Mouse (Mus musculus) heart, postnatal 10 days (tissue): Measurements from ENCODE around the gene Higd1c. TPM values are rescaled to one million over a fixed set of nuclear protein-coding genes. Genes with fewer than 3 reads are reported as not detected.
A peak's percentile ranks its signal among the peaks of the same experiment; 100 is the strongest.
"Not testable (repeated sequence)": the region's sequence is repeated elsewhere in the genome, so short reads cannot be mapped to it uniquely, and the experiment has no call there.

ENCODE experiments used
- DNase-seq, 2 experiments: peaks; one replicate each; pipeline ENCODE4 v3.0.0; 2021
- intact Hi-C: fragments of 180-260 bp; cut with DNase I; formaldehyde crosslinking; loops from one replicate; pipeline ENCODE4 v1.15.1; 2025
- total RNA-seq, 2 experiments: library from RNA; stranded (reverse); gene quantifications; 2 replicates each; pipeline ENCODE4 v1.2.3; 2021

The Higd1c gene
- total RNA-seq, 2 experiments from 2014 or later: not detected

DNA sequence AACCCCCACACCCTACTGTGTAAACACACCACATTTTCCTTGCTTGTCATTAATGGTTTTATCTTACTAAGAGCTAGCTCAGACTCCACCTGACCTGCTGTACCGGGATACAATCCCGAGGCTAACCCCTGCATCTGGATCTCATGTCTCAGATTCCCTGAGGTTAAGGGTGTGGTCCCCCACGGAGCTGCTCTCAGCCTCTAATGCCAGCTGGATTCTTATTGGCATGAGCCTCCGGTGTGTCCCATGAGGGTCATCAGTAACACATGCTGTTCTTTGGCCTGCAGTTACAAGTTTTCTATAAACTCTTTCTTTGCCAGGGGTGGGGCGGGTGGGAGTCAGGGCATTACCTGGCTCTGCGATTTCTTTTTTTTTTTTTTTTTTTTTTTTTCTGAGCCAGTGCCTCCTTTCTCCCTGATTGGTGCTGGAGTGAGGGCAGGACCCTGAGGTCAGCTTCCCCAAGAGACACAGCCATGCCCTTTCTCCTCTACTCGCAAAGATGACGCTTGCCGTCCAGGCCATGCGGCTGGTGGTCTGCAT lies 11.6 kb upstream of the Higd1c start, which contains the start of the genes Methig1 and Mettl7a2:
Gene Methig1, plus strand, starts transcription at position 439 of the 540 bp plus-strand sequence.
Gene Mettl7a2, plus strand, starts transcription at position 490 of the 540 bp plus-strand sequence.
- intact Hi-C loops: no loop called here
- no peak for DNase-seq

DNA sequence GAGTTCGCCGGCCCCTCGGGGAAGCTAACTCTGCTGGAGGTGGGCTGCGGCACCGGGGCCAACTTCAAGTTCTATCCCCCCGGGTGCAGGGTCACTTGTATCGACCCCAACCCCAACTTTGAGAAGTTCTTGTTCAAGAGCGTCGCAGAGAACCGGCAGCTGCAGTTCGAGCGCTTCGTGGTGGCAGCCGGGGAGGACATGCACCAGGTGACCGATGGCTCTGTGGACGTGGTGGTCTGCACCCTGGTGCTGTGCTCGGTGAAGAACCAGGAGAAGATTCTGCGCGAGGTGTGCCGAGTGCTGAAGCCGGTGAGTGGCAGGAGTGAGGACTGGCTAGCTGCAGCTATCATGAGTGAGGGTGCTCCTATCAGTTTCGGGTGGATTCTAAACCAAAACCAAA lies 10.9 kb upstream of the Higd1c start:
- intact Hi-C loops, DNase-seq: not testable (repeated sequence)

DNA sequence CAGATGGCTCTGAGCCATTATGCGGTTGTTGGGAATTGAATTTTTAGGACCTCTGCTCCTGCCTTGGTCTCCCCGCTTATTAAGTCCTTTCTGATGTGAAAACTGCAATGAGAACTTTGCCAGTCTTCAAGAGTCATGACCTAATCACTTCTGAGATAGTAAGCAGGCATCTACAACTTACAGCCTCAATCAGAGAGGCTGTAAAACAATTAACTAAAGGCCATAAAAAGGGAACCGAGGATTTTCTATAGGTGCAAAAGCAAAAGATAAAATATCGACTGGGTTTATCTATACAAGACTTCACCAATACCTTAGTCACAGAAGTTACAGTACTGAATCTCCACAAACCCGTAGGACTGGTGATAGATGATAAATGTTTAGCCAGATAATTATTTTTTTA lies 8.5 kb upstream of the Higd1c start:
- DNase-seq: no peak
- intact Hi-C loops: no loop called here

DNA sequence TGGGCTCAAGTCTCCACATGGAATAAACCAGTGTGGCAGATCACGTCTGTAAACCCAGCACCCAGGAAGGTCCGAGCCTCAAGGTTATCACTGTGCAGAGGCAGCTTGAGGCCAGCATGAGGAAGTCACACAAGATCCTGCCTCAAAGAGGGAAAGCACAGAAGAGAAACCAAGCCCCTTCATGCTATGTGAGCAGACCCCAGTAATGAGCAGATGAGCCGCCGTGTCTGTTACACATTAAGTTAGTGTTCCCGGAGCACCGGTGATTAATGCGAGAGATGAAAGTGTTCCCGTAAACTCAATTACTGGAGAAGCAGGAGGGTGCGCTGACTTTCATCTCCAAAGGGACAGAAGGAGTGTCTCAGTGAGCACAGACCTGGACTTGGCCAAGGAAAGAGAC lies 1.6 kb downstream of the Higd1c start:
- DNase-seq, intact Hi-C loops: not testable (repeated sequence)

DNA sequence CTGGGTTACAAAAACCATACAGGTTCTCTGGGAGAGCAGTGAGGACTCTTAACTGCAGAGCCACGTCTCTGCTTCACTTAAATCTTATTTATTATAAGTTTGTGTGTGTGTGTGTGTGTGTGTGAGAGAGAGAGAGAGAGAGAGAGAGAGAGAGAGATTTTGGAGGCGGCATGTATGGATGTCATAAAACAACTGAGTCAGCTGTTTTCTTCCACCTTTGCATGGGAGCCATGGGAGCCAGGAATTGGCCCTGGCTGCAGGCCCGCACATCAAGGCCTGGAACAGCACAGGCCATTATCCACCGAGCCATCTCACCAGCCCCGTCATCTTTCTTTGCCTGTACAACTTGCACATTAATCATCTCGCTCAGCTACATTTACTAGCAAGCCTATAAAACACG lies 2.8 kb downstream of the Higd1c start:
- intact Hi-C loops: no loop called here
- no peak for DNase-seq

DNA sequence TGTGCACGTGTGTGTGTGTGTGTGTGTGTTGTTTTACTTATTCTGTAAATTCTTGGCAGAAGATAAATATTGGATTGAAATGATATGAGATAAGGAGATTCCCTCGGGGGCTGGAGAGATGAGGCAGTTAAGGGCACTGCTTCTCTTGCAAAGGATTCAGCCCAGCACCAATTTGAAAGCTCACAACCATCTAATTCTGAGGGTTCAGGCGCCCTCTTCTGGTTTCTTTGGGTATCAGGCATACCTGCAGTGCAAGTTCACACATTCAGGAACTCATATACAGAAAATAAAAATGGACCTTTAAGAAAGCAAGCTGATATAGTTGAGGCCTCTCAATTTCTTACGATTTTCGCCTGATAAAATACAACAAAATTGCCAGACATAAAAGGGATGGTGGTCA lies 10.7 kb downstream of the Higd1c start:
- DNase-seq: peak; percentile 53 to 75
- intact Hi-C loops: loop anchor here (2.0 to 10.0 kb wide), 2 partner anchors 112 to 350 kb away; no protein-coding TSS in a partner anchor

DNA sequence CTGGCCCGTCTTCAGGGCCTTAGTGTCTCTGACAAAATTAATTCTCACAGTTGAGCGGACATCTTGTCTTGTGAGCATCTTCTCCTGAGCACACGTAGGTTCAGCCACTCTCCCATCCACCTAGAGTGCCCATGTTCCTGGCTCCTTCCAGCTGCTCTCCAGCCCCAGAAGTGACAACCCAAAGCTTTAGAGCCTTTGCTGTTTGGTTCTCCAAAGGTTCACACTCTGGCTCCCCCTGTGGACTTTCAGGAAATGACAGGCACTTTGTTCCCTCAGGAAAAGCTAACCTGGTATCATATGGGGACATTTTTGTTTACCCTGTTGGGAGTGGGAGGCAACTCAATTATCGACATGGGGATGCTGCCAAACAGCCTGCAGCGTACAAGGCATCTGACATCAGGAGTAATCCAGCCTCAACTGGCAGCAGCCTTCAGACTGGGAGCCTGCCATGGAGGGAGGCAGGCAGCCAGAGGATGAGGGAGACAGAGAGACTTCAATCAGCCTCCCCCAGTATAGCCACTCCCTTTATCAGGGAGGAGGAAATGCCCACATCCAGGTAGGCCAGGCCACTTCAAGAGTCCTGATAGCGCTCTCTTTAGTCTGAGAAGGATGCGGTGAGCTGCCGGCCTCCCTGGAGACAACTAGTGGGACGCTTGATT lies 13.6 kb downstream of the Higd1c start:
- peak; percentile 15 to 23 for DNase-seq
- intact Hi-C loops: loop anchor here (10.0 kb wide), 1 partner anchor 353 kb away; no protein-coding TSS in a partner anchor

DNA sequence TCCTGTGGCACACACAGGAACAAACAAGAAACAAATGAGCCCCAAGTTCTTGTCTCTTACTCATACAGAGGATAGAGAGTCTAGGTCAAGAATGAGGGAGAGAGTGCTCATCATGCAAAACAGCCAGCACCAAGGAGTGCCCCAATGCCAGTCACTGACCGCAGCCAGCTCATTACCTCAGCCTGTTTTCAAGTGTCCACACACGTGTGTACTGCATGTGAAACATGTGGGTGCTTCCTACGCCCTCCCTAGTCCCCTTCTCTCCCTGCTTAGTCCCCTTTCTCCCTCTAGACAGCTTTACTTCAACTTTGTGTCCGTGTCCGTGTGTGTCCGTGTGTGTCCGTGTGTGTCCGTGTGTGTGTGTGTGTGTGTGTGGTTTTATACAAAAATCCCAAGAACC lies 15.3 kb downstream of the Higd1c start:
- intact Hi-C loops: loop anchor here (10.0 kb wide), 1 partner anchor 355 kb away; no protein-coding TSS in a partner anchor
- no peak for DNase-seq

DNA sequence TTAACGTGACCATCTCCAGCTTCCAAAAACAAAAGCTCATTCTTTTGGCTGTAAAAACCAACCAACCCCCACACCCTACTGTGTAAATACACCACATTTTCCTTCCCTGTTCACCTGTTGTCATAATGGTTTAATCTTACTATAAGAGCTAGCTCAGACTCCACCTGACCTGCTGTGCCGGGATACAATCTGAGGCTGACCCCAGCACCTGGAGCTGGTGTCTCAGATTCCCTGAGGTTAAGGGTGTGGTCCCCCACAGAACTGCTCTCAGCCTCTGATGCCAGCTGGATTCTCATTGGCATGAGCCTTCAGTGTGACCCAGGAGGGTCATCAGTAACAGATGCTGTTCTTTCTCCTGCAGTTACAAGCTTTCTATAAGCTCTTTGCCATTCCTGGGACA lies 15.8 kb downstream of the Higd1c start:
- intact Hi-C loops: no loop called here

DNA sequence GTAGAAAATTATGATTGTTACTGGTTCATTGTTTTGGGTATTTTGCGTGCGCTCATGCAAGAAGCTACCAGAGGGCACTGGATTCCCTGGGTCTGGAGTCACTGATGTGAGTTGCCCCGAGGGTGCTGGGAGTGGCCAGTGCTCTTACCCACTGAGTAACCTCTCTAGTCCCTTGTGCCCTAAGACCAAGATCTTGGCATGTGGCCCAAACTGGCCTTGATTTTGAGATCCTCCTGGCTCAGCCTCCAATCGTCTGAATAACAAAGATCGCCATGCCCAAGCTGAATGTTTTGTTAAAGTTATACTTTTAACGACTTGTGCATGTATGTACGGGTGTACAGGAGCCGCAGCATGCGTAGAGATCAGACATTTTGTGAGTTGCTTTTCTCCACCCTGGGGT lies 21.4 kb downstream of the Higd1c start:
- no peak for DNase-seq
- intact Hi-C loops: no loop called here

More for the DNA sequence above, 15.8 kb downstream of the Higd1c start:
- no peak for DNase-seq

DNA sequence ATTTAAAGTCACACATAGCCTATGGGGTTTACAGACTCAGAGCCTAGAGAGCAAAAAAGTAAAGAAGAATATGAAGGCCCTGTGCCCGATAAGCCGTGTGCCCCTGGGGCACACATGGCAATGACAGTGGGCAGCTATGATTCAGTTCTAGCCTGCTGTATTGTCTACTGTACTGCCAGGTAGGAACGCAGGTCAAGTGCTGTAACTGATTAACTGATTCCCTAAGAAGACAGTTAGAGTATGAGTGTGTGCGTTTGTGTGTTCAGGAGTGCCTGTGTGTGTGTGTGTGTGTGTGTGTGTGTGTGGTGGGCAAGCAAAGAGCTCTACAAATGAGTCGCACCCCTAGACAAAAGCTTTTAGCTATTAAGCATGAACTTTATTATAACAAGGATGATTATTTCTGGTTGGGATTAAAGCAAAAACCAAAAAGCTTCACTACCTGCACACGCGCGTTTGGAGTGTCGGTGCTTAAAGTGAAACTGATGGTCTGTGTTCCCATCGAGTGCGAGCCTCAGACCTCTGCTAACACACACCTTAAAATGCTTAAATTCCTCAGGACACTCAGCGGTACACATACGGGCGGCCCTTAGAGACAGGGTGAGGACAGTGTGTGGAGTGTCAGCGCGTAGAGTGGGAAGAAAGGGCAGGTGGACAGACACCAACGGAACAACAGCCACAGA lies 23.3 kb downstream of the Higd1c start:
- intact Hi-C loops: no loop called here
- DNase-seq: no peak

DNA sequence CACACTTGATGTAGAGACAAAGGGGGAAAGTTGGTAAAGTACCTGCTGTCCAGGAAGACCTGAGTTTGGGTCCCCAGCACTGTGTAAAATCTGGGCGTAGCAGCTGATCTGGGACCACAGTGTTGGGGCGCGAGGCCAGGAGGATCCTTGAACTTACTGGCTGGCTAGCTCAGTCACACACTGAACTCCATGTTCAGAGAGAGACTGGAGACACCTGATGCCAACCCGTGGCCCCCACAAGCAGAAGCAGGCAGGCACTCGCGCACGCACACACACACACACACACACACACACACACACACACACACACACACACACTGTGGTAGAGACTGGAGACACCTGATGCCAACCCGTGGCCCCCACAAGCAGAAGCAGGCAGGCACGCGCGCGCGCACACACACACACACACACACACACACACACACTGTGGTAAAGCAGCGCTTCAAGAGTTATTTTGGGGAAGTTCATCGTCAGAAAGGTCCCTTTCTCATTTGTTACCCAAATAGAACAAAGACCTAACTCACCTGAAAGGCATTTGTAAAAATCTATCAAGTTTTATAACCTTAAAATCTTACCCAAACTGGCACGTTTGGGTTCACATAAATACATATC lies 24.0 kb downstream of the Higd1c start:
- DNase-seq: no peak
- intact Hi-C loops: no loop called here

DNA sequence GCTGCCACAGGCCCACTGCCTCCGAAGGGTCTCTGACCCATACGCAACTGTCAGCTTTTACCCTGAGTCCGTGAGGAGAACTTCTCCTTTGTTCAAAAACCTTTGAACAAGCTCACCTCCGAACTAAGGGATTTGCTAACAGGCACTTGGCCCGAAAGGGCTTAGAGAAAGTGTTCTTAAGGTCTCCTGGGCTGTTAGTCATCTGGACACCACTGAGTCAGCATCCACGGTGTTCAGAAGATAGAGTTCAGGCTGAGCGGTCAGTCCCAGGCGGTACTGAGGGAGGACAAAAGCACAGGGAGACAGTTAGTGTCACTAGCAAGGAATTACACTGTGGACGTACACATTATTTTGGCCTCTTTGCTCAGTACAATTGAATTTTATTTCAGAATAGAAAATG lies 24.5 kb downstream of the Higd1c start:
- DNase-seq: no peak
- intact Hi-C loops: no loop called here

DNA sequence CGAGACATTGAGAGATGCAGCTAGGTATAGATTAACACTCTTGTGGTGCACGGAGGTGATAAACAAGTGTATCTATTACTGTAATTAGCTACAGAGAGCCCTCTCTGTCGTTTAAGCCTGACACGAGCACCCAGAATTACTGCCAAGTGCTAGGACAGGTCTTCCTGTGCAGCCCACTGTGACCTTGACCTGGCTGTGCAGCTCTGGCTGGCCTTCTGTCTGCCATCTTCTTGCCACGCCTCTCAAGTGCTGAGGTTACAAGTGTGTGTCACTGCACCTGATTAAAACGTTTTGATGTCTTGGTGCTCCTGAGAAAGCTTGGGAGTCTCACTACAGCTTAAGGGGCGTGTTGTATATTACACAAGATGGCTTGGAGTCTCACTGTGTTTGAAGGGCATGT lies 26.7 kb downstream of the Higd1c start:
- intact Hi-C loops: no loop called here

DNA sequence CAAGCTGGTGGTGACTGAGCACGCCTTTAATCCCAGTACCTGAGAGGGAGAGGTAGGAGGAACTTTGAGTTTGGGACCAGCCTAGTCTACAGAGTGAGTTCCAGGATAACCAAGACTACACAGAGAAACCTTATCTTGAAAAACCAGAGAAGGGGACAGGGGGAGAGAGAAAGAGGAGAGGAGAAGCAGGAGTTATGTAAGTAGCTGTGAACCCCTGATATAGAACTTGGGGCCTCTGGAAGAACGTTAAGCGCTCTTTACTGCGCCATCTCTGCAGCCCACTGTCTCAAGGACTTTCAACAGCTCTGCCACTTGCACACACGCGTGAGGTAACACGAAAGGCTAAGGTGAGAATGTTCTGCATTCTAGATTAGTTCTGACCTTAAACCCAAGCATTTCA lies 27.3 kb downstream of the Higd1c start:
- no peak for DNase-seq
- intact Hi-C loops: no loop called here

More for the DNA sequence above, 26.7 kb downstream of the Higd1c start:
- no peak for DNase-seq

DNA sequence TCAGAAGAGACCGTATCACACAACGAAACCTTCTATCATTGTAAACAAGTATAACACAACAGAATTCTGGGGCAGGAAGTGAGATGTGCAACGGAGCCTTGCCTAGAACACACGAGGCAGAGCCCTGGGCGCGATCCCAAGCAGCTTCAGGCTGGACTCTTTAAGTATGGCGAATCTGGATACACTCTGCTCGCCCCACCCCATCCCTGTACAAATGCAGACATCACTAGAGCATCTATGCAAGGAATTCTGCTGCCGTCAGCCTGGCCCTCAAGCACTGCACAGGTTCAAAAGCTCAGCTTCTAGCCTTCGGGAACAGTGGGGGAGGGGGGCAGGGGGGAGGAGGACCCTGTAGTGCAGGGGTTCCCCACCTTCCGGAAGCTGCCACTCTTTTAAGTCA lies 28.7 kb downstream of the Higd1c start:
- intact Hi-C loops: no loop called here
- no peak for DNase-seq

DNA sequence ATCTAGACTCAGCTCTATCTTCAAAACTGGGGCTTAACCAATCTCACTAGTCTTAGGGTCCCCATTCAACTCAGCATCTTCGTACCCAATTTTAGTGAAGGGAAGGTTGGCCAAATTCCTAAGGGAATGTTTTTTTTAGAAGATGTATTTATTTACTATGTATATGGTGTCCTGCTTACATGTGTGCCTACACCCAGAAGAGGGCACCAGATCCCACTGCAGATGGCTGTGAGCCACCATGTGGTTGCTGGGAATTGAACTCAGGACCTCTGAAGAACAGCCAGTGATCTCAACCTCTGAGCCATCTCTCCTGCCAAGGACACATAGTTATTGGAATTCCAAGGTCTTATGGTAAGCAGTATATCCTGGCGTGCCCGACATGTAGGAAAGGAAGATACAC lies 31.2 kb downstream of the Higd1c start:
- no peak for DNase-seq
- intact Hi-C loops: no loop called here

DNA sequence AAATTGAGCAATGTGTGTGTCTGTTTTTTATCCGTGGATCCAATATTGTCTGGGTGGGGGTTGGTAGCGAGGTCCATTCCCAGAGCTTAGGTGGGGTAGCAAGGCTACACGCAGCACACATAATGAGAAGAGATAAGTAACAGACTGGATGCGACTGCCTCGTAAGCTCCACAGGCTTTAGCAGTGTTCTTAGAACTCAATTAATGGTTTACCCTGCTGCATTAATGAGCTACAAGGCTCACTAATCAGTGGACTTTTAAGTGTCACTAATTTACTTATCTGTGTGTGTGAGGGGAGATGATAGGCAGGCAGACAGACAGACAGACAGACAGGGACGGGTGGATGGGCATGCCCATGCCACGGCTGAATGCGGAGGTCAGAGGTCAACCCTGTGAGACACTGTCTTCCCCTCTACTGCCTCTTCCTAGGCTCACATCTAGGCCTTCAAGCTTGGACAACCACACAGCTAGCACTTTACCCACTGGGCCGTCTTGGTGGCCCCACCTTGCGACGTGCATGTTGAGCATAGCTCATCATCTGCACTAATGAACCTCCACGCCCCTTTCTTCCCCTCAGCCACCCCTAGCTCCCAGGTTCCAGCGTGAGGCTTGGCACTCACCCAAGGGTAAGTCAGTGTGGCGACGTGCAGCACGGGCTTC lies 36.4 kb downstream of the Higd1c start:
- intact Hi-C loops: loop anchor here (5.0 kb wide), 1 partner anchor 52 kb away; no protein-coding TSS in a partner anchor

DNA sequence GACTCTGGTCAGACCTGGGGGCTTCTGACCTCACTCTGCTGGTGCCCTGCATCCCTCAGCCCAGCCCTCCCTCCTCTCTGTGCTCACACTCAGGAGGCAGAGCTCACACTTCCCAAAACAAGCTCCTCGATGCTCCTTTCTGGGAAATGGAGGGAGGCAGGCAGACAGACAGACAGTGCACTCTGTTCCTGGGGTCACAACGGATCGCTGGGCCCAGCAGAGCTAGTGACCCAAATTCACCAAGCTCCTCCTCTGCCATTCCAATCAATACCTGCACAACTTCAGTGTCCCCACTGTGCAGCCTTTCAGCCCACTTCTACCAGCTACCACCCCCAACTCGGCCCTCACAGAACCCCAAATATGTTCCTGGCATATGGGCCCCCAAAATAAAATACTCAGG lies 37.5 kb downstream of the Higd1c start:
- no peak for DNase-seq
- intact Hi-C loops: loop anchor here (5.0 kb wide), 1 partner anchor 50 kb away; no protein-coding TSS in a partner anchor

More for the DNA sequence above, 36.4 kb downstream of the Higd1c start:
- DNase-seq: no peak

DNA sequence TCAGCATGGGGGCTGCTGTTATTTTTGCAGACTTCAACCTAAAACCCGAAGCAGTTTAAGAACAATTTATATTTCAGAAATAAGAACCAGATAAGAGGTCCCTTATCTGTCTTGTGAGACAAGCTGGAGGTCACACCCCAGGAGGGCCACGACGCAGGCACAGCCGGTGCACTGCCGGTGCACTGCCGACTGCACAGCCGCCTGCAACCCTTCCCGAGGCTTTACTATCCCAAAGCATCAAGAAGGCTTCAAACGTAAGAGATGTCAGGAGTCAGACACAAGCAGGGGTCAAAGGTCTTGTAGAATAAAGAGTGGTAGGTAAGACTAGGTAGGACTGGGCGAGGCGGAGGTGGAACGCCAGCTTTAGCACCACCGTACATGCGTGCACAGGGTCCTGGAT lies 38.0 kb downstream of the Higd1c start:
- intact Hi-C loops: loop anchor here (5.0 kb wide), 1 partner anchor 50 kb away; no protein-coding TSS in a partner anchor

DNA sequence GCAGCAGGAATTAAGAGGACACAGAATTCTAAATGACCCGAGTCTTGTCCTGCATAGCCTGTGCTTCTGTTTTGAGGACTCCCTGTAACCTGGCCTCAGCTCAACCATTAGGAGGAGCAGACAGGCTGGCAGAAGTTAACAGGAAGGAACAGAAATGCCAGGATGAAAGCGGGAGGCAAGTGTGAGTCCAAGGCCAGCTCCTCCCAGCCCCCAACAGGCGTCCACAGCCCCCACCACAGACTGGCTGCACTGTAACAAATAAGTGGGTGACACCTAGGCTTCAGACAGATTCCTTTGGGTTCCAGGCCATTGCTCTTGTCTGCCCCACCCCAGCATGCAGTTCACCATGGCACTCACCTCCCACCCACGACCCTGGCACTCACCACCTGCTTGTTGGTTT lies 38.5 kb downstream of the Higd1c start:
- DNase-seq: no peak
- intact Hi-C loops: loop anchor here (5.0 kb wide), 1 partner anchor 50 kb away; no protein-coding TSS in a partner anchor

More for the DNA sequence above, 38.0 kb downstream of the Higd1c start:
- no peak for DNase-seq
